Mouse (Mus musculus): ENCODE results near the gene Sept9.

GRCm38 (mm10) chr11:117349429-117350363 lies 150.2 kb downstream of the Sept9 start:
- TF ChIP-seq CTCF (IDR thresholded peaks at IDR 0.05; ENCODE audit: extremely low read depth, insufficient read depth, low read length) (no peak), POLR2A (IDR thresholded peaks at IDR 0.05; ENCODE audit: extremely low read depth, insufficient read depth, low read length) (no peak)

Data from cortical plate, adult 2 months (tissue).